Mouse (Mus musculus) 416B (cell line): ENCODE data around the gene Mrpl22.
"Not testable (repeated sequence)": the region's sequence is repeated elsewhere in the genome, so short reads cannot be mapped to it uniquely, and the experiment has no call there.

Experiments
- DNase-seq: peaks from one replicate; pipeline ENCODE4 v3.0.0; 2011; ENCODE audit warnings: low read depth

Mrpl22 gene

GRCm38 (mm10) chr11:58228021-58228420, 56.6 kb downstream of the Mrpl22 start:
- DNase-seq: not testable (repeated sequence)
